Mouse (Mus musculus) forebrain, embryonic 16.5 days (tissue): Measurements from ENCODE around the gene Chn1. TPM values are rescaled to one million over a fixed set of nuclear protein-coding genes. Genes with fewer than 3 reads are reported as not detected.
"Not testable (repeated sequence)": the region's sequence is repeated elsewhere in the genome, so short reads cannot be mapped to it uniquely, and the experiment has no call there.

ENCODE experiments used
- ATAC-seq: fragments of 200-750 bp; cut with Nextera tagmentation; 2 replicates; pipeline ENCODE4 v1.8.0; 2017; ENCODE audit warnings: mild to moderate bottlenecking, moderate library complexity
- H3K27ac ChIP-seq: fragments of 300-500 bp; sonication (generic); 2 replicates; pipeline ENCODE4 v1.5.1; 2014; ENCODE audit warnings: low read length, control low read depth
- H3K27me3 ChIP-seq: fragments of 300-500 bp; sonication (generic); replicated peaks from 2 replicates; pipeline ENCODE4 v1.6.1; 2014; ENCODE audit warnings: low read length; ENCODE audit not compliant: control insufficient read depth, insufficient read depth
- H3K36me3 ChIP-seq: fragments of 300-500 bp; sonication (generic); 2 replicates; pipeline ENCODE4 v1.6.1; 2014; ENCODE audit not compliant: control insufficient read depth, insufficient read depth
- H3K4me1 ChIP-seq: fragments of 300-500 bp; sonication (generic); replicated peaks from 2 replicates; pipeline ENCODE4 v1.6.1; 2014; ENCODE audit warnings: low read length; ENCODE audit not compliant: control insufficient read depth, insufficient read depth
- H3K4me2 ChIP-seq: fragments of 300-500 bp; sonication (generic); 2 replicates; pipeline ENCODE4 v1.6.1; 2014; ENCODE audit warnings: mild to moderate bottlenecking, low read length, control low read depth
- H3K4me3 ChIP-seq: fragments of 300-500 bp; sonication (generic); replicated peaks from 2 replicates; pipeline ENCODE4 v1.5.1; 2014; ENCODE audit warnings: mild to moderate bottlenecking, low read length, control low read depth
- H3K9ac ChIP-seq: fragments of 300-500 bp; sonication (generic); replicated peaks from 2 replicates; pipeline ENCODE4 v1.6.1; 2014; ENCODE audit warnings: low read depth, low read length, control low read depth
- H3K9me3 ChIP-seq: fragments of 300-500 bp; sonication (generic); 2 replicates; pipeline ENCODE4 v1.6.1; 2016; ENCODE audit warnings: low read length; ENCODE audit not compliant: control insufficient read depth
- WGBS: fragments of 180-500 bp; shearing (Covaris S2); extraction: QIAGEN DNeasy Blood & Tissue Kit; methylation state at CpG from one replicate; pipeline ENCODE4 v1.1.7; 2014; 5-methylcytosine and 5-hydroxymethylcytosine counted together
- polyA plus RNA-seq: library from polyadenylated mRNA; unstranded; fragments of >200 nt; fragmentation: Nextera tagmentation; extraction: Ambion mirVana; gene quantifications from 2 replicates; pipeline ENCODE4 v1.2.1, GENCODE M21; 2015

The Chn1 gene
- polyA plus RNA-seq, result 91.5 and 94.0 TPM in 2 replicates

- Histone ChIP-seq H3K9ac (peak within 1 kb of the TSS; percentile 81), H3K4me2 (peak within 1 kb of the TSS; percentile 64), H3K27me3 (no peaks in the 10 kb centered on the region), H3K27ac (peak within 1 kb of the TSS; percentile 95), H3K4me1 (peaks cover 43% of the 10 kb centered on the region), H3K36me3 (no peaks in the 10 kb centered on the region), H3K4me3 (peak within 1 kb of the TSS; percentile 90), H3K9me3 (no peaks in the 10 kb centered on the region)
- WGBS, result under 1% methylated on average over 68 of the region's 131 CpGs
- ATAC-seq, result peak; percentile 94
These were observed at the start of gene Chn1 for GRCm38 (mm10) chr2:73774786-73775682. Gene Chn1 (minus strand): TSS chr2:73775346.

- H3K9me3 ChIP-seq, result no peaks in the 10 kb centered on the region
- no peak overlapping the region for H3K4me3 ChIP-seq
- WGBS, result 67% methylated on average over 4 of the region's 4 CpGs
- H3K4me1 ChIP-seq, result no peaks in the 10 kb centered on the region
- H3K27me3 ChIP-seq, result no peaks in the 10 kb centered on the region
- no peak overlapping the region for H3K27ac ChIP-seq
- H3K9ac ChIP-seq, result no peak overlapping the region
- no peak for ATAC-seq
- no peak overlapping the region for H3K4me2 ChIP-seq
- H3K36me3 ChIP-seq, result peaks cover 2% of the 10 kb centered on the region; the same call in 1 of the 2 replicates
These were observed 43.6 kb upstream of the Chn1 start for GRCm38 (mm10) chr2:73818742-73819141.

GRCm38 (mm10) chr2:73807609-73808008, 32.5 kb upstream of the Chn1 start:
- WGBS, result 84% methylated on average over 8 of the region's 8 CpGs
- H3K4me1 ChIP-seq, result no peaks in the 10 kb centered on the region
- no peaks in the 10 kb centered on the region for H3K36me3 ChIP-seq
- no peak overlapping the region for H3K27ac ChIP-seq
- no peak for ATAC-seq
- no peak overlapping the region for H3K4me3 ChIP-seq
- no peak overlapping the region for H3K4me2 ChIP-seq
- no peaks in the 10 kb centered on the region for H3K9me3 ChIP-seq
- H3K9ac ChIP-seq, result no peak overlapping the region
- no peaks in the 10 kb centered on the region for H3K27me3 ChIP-seq

- WGBS, result 94% methylated on average over 9 of the region's 9 CpGs
- H3K9me3 ChIP-seq, ATAC-seq: not testable (repeated sequence)
These were observed 25.0 kb upstream of the Chn1 start for GRCm38 (mm10) chr2:73800127-73800526.

GRCm38 (mm10) chr2:73798786-73799185, 23.6 kb upstream of the Chn1 start:
- 76% methylated on average over 5 of the region's 5 CpGs for WGBS
- no peak for ATAC-seq
- Histone ChIP-seq H3K4me3 (no peak overlapping the region), H3K9me3 (no peaks in the 10 kb centered on the region), H3K9ac (no peak overlapping the region), H3K4me2 (no peak overlapping the region), H3K36me3 (no peaks in the 10 kb centered on the region), H3K27me3 (no peaks in the 10 kb centered on the region), H3K4me1 (no peaks in the 10 kb centered on the region), H3K27ac (no peak overlapping the region)

More at GRCm38 (mm10) chr2:73800127-73800526, 25.0 kb upstream of the Chn1 start:
- not testable (repeated sequence) for H3K4me3 ChIP-seq, H3K4me1 ChIP-seq, H3K4me2 ChIP-seq, H3K27me3 ChIP-seq, H3K9ac ChIP-seq, H3K36me3 ChIP-seq, H3K27ac ChIP-seq

GRCm38 (mm10) chr2:73798136-73798535, 23.0 kb upstream of the Chn1 start:
- Histone ChIP-seq H3K4me3 (no peak overlapping the region), H3K9ac (no peak overlapping the region), H3K36me3 (no peaks in the 10 kb centered on the region), H3K4me1 (no peaks in the 10 kb centered on the region), H3K27ac (no peak overlapping the region), H3K9me3 (no peaks in the 10 kb centered on the region), H3K27me3 (no peaks in the 10 kb centered on the region), H3K4me2 (no peak overlapping the region)
- 18% methylated on average over 4 of the region's 4 CpGs for WGBS
- ATAC-seq, result no peak

- no peaks in the 10 kb centered on the region for H3K9me3 ChIP-seq
- no peak overlapping the region for H3K4me3 ChIP-seq
- H3K9ac ChIP-seq, result no peak overlapping the region
- H3K4me2 ChIP-seq, result no peak overlapping the region
- 0 out of 2 replicates have a peak, but pooled peaks cover 3% of the 10 kb centered on the region for H3K4me1 ChIP-seq
- H3K36me3 ChIP-seq, result no peaks in the 10 kb centered on the region
- ATAC-seq, result no peak
- no peaks in the 10 kb centered on the region for H3K27me3 ChIP-seq
- WGBS, result 61% methylated on average over 19 of the region's 19 CpGs
- H3K27ac ChIP-seq, result no peak overlapping the region
These were observed 16.9 kb upstream of the Chn1 start for GRCm38 (mm10) chr2:73791846-73792630.

GRCm38 (mm10) chr2:73790332-73790731, 15.2 kb upstream of the Chn1 start:
- 37% methylated on average over 2 of the region's 2 CpGs for WGBS
- H3K9ac ChIP-seq, result no peak overlapping the region
- 0 out of 2 replicates have a peak, but pooled peaks cover 3% of the 10 kb centered on the region for H3K4me1 ChIP-seq
- ATAC-seq, result peak; percentile 88
- no peaks in the 10 kb centered on the region for H3K9me3 ChIP-seq
- no peak overlapping the region for H3K27ac ChIP-seq
- H3K36me3 ChIP-seq, result no peaks in the 10 kb centered on the region
- H3K4me3 ChIP-seq, result no peak overlapping the region
- H3K27me3 ChIP-seq, result no peaks in the 10 kb centered on the region
- H3K4me2 ChIP-seq, result no peak overlapping the region

GRCm38 (mm10) chr2:73788395-73788794, 13.2 kb upstream of the Chn1 start:
- WGBS, result 87% methylated on average over 6 of the region's 6 CpGs
- Histone ChIP-seq H3K4me2 (no peak overlapping the region), H3K4me3 (no peak overlapping the region), H3K9ac (no peak overlapping the region), H3K4me1 (0 out of 2 replicates have a peak, but pooled peaks cover 3% of the 10 kb centered on the region), H3K27ac (no peak overlapping the region), H3K9me3 (no peaks in the 10 kb centered on the region), H3K36me3 (no peaks in the 10 kb centered on the region), H3K27me3 (no peaks in the 10 kb centered on the region)
- no peak for ATAC-seq
